Mouse (Mus musculus): ENCODE measurements around the gene Gstp2. TPM values are rescaled to one million over a fixed set of nuclear protein-coding genes. Genes with fewer than 3 reads are reported as not detected.

Gene Gstp2
- polyA plus RNA-seq (2014; fragmentation: Illumina TruSeq; extraction: RNeasy Lipid Tissue Mini Kit (QIAGEN cat#74804); ENCODE audit: low read depth, low replicate concordance): not detected

GRCm38 (mm10) chr19:4045966-4046865, at the start of gene Gstp2:
Gene Gstp2 (minus strand): TSS chr19:4046023.

GRCm38 (mm10) chr19:4081394-4081793, 35.6 kb upstream of the Gstp2 start, which contains the start of gene Cabp2:
Gene Cabp2 (plus strand): TSS chr19:4081578.

GRCm38 (mm10) chr19:4059069-4059740, 13.4 kb upstream of the Gstp2 start, which contains the start of gene Gstp3:
Gene Gstp3 (minus strand): TSS chr19:4059569.

GRCm38 (mm10) chr19:4037788-4038232, 8.0 kb downstream of the Gstp2 start, which contains the start of gene Gstp1:
Gene Gstp1 (minus strand): TSS chr19:4037985.

GRCm38 (mm10) chr19:4012432-4013022, 33.3 kb downstream of the Gstp2 start, which contains the start of gene Ndufv1:
Gene Ndufv1 (minus strand): TSS chr19:4012806.

GRCm38 (mm10) chr19:4003112-4003511, 42.7 kb downstream of the Gstp2 start, which contains the start of gene Doc2g:
Gene Doc2g (plus strand): TSS chr19:4003313.

GRCm38 (mm10) chr19:4000119-4000900, 45.5 kb downstream of the Gstp2 start, which contains the start of the genes Nudt8 and Gm49405:
Gene Nudt8 (plus strand): TSS chr19:4000580.
Gene Gm49405 (plus strand): TSS chr19:4000626.

GRCm38 (mm10) chr19:3992416-3992815, 53.4 kb downstream of the Gstp2 start, which contains the start of gene Tbx10:
Gene Tbx10 (plus strand): TSS chr19:3992752.

Other genes with a start within 250 kb of the Gstp2 start
- gene Chka, start 194.2 kb downstream of the Gstp2 start, polyA plus RNA-seq (2014; fragmentation: Illumina TruSeq; extraction: RNeasy Lipid Tissue Mini Kit (QIAGEN cat#74804); ENCODE audit: low read depth, low replicate concordance): 173 TPM
- gene Tcirg1, start 138.9 kb downstream of the Gstp2 start, polyA plus RNA-seq (2014; fragmentation: Illumina TruSeq; extraction: RNeasy Lipid Tissue Mini Kit (QIAGEN cat#74804); ENCODE audit: low read depth, low replicate concordance): 0.71 TPM
- gene Ndufs8, start 133.2 kb downstream of the Gstp2 start, polyA plus RNA-seq (2014; fragmentation: Illumina TruSeq; extraction: RNeasy Lipid Tissue Mini Kit (QIAGEN cat#74804); ENCODE audit: low read depth, low replicate concordance): 0.97 TPM
- 3.1 TPM for gene Aldh3b1, start 116.2 kb downstream of the Gstp2 start, polyA plus RNA-seq (2014; fragmentation: Illumina TruSeq; extraction: RNeasy Lipid Tissue Mini Kit (QIAGEN cat#74804); ENCODE audit: low read depth, low replicate concordance)
- 0.32 TPM for gene Unc93b1, start 110.8 kb downstream of the Gstp2 start, polyA plus RNA-seq (2014; fragmentation: Illumina TruSeq; extraction: RNeasy Lipid Tissue Mini Kit (QIAGEN cat#74804); ENCODE audit: low read depth, low replicate concordance)
- 0.28 TPM for gene Aldh3b3, start 87.4 kb downstream of the Gstp2 start, polyA plus RNA-seq (2014; fragmentation: Illumina TruSeq; extraction: RNeasy Lipid Tissue Mini Kit (QIAGEN cat#74804); ENCODE audit: low read depth, low replicate concordance)
- 2.5 TPM for gene Aldh3b2, start 73.7 kb downstream of the Gstp2 start, polyA plus RNA-seq (2014; fragmentation: Illumina TruSeq; extraction: RNeasy Lipid Tissue Mini Kit (QIAGEN cat#74804); ENCODE audit: low read depth, low replicate concordance)
- gene Acy3, start 59.5 kb downstream of the Gstp2 start, polyA plus RNA-seq (2014; fragmentation: Illumina TruSeq; extraction: RNeasy Lipid Tissue Mini Kit (QIAGEN cat#74804); ENCODE audit: low read depth, low replicate concordance): 0.48 TPM
- not detected for gene Tbx10, start 53.3 kb downstream of the Gstp2 start, polyA plus RNA-seq (2014; fragmentation: Illumina TruSeq; extraction: RNeasy Lipid Tissue Mini Kit (QIAGEN cat#74804); ENCODE audit: low read depth, low replicate concordance)
- not detected for gene Nudt8, start 45.4 kb downstream of the Gstp2 start, polyA plus RNA-seq (2014; fragmentation: Illumina TruSeq; extraction: RNeasy Lipid Tissue Mini Kit (QIAGEN cat#74804); ENCODE audit: low read depth, low replicate concordance)
- not detected for gene Gm49405, start 45.4 kb downstream of the Gstp2 start, polyA plus RNA-seq (2014; fragmentation: Illumina TruSeq; extraction: RNeasy Lipid Tissue Mini Kit (QIAGEN cat#74804); ENCODE audit: low read depth, low replicate concordance)
- not detected for gene Doc2g, start 42.7 kb downstream of the Gstp2 start, polyA plus RNA-seq (2014; fragmentation: Illumina TruSeq; extraction: RNeasy Lipid Tissue Mini Kit (QIAGEN cat#74804); ENCODE audit: low read depth, low replicate concordance)
- gene Ndufv1, start 33.2 kb downstream of the Gstp2 start, polyA plus RNA-seq (2014; fragmentation: Illumina TruSeq; extraction: RNeasy Lipid Tissue Mini Kit (QIAGEN cat#74804); ENCODE audit: low read depth, low replicate concordance): 5.9 TPM
- 5.3 TPM for gene Gstp1, start 8.0 kb downstream of the Gstp2 start, polyA plus RNA-seq (2014; fragmentation: Illumina TruSeq; extraction: RNeasy Lipid Tissue Mini Kit (QIAGEN cat#74804); ENCODE audit: low read depth, low replicate concordance)
- gene Gstp3, start 13.5 kb upstream of the Gstp2 start, polyA plus RNA-seq (2014; fragmentation: Illumina TruSeq; extraction: RNeasy Lipid Tissue Mini Kit (QIAGEN cat#74804); ENCODE audit: low read depth, low replicate concordance): not detected
- gene Cabp2, start 35.6 kb upstream of the Gstp2 start, polyA plus RNA-seq (2014; fragmentation: Illumina TruSeq; extraction: RNeasy Lipid Tissue Mini Kit (QIAGEN cat#74804); ENCODE audit: low read depth, low replicate concordance): not detected
- gene Cdk2ap2, start 51.2 kb upstream of the Gstp2 start, polyA plus RNA-seq (2014; fragmentation: Illumina TruSeq; extraction: RNeasy Lipid Tissue Mini Kit (QIAGEN cat#74804); ENCODE audit: low read depth, low replicate concordance): 1.1 TPM
- gene Pitpnm1, start 54.0 kb upstream of the Gstp2 start, polyA plus RNA-seq (2014; fragmentation: Illumina TruSeq; extraction: RNeasy Lipid Tissue Mini Kit (QIAGEN cat#74804); ENCODE audit: low read depth, low replicate concordance): 0.81 TPM
- 0.62 TPM for gene Aip, start 79.8 kb upstream of the Gstp2 start, polyA plus RNA-seq (2014; fragmentation: Illumina TruSeq; extraction: RNeasy Lipid Tissue Mini Kit (QIAGEN cat#74804); ENCODE audit: low read depth, low replicate concordance)
- gene Gpr152, start 93.8 kb upstream of the Gstp2 start, polyA plus RNA-seq (2014; fragmentation: Illumina TruSeq; extraction: RNeasy Lipid Tissue Mini Kit (QIAGEN cat#74804); ENCODE audit: low read depth, low replicate concordance): not detected
- gene Cabp4, start 98.0 kb upstream of the Gstp2 start, polyA plus RNA-seq (2014; fragmentation: Illumina TruSeq; extraction: RNeasy Lipid Tissue Mini Kit (QIAGEN cat#74804); ENCODE audit: low read depth, low replicate concordance): 0.14 TPM
- 16.9 TPM for gene Coro1b, start 102.6 kb upstream of the Gstp2 start, polyA plus RNA-seq (2014; fragmentation: Illumina TruSeq; extraction: RNeasy Lipid Tissue Mini Kit (QIAGEN cat#74804); ENCODE audit: low read depth, low replicate concordance)
- gene Ptprcap, start 107.6 kb upstream of the Gstp2 start, polyA plus RNA-seq (2014; fragmentation: Illumina TruSeq; extraction: RNeasy Lipid Tissue Mini Kit (QIAGEN cat#74804); ENCODE audit: low read depth, low replicate concordance): 1.9 TPM
- 0.71 TPM for gene Rps6kb2, start 117.3 kb upstream of the Gstp2 start, polyA plus RNA-seq (2014; fragmentation: Illumina TruSeq; extraction: RNeasy Lipid Tissue Mini Kit (QIAGEN cat#74804); ENCODE audit: low read depth, low replicate concordance)
- gene Carns1, start 129.5 kb upstream of the Gstp2 start, polyA plus RNA-seq (2014; fragmentation: Illumina TruSeq; extraction: RNeasy Lipid Tissue Mini Kit (QIAGEN cat#74804); ENCODE audit: low read depth, low replicate concordance): 0.43 TPM
- gene Tbc1d10c, start 145.3 kb upstream of the Gstp2 start, polyA plus RNA-seq (2014; fragmentation: Illumina TruSeq; extraction: RNeasy Lipid Tissue Mini Kit (QIAGEN cat#74804); ENCODE audit: low read depth, low replicate concordance): not detected
- gene Ppp1ca, start 146.0 kb upstream of the Gstp2 start, polyA plus RNA-seq (2014; fragmentation: Illumina TruSeq; extraction: RNeasy Lipid Tissue Mini Kit (QIAGEN cat#74804); ENCODE audit: low read depth, low replicate concordance): 15.9 TPM
- 1.2 TPM for gene Rad9a, start 155.6 kb upstream of the Gstp2 start, polyA plus RNA-seq (2014; fragmentation: Illumina TruSeq; extraction: RNeasy Lipid Tissue Mini Kit (QIAGEN cat#74804); ENCODE audit: low read depth, low replicate concordance)
- gene Clcf1, start 168.2 kb upstream of the Gstp2 start, polyA plus RNA-seq (2014; fragmentation: Illumina TruSeq; extraction: RNeasy Lipid Tissue Mini Kit (QIAGEN cat#74804); ENCODE audit: low read depth, low replicate concordance): 0.20 TPM
- not detected for gene AC109138.7, start 168.3 kb upstream of the Gstp2 start, polyA plus RNA-seq (2014; fragmentation: Illumina TruSeq; extraction: RNeasy Lipid Tissue Mini Kit (QIAGEN cat#74804); ENCODE audit: low read depth, low replicate concordance)
- gene Pold4, start 185.9 kb upstream of the Gstp2 start, polyA plus RNA-seq (2014; fragmentation: Illumina TruSeq; extraction: RNeasy Lipid Tissue Mini Kit (QIAGEN cat#74804); ENCODE audit: low read depth, low replicate concordance): not detected
- gene Ssh3, start 223.2 kb upstream of the Gstp2 start, polyA plus RNA-seq (2014; fragmentation: Illumina TruSeq; extraction: RNeasy Lipid Tissue Mini Kit (QIAGEN cat#74804); ENCODE audit: low read depth, low replicate concordance): 0.39 TPM
- not detected for gene Ankrd13d, start 237.1 kb upstream of the Gstp2 start, polyA plus RNA-seq (2014; fragmentation: Illumina TruSeq; extraction: RNeasy Lipid Tissue Mini Kit (QIAGEN cat#74804); ENCODE audit: low read depth, low replicate concordance)